Mouse (Mus musculus): ENCODE results near the gene Pde9a.
A peak's percentile ranks its signal among the peaks of the same experiment; 100 is the strongest.

Gene Pde9a

DNA sequence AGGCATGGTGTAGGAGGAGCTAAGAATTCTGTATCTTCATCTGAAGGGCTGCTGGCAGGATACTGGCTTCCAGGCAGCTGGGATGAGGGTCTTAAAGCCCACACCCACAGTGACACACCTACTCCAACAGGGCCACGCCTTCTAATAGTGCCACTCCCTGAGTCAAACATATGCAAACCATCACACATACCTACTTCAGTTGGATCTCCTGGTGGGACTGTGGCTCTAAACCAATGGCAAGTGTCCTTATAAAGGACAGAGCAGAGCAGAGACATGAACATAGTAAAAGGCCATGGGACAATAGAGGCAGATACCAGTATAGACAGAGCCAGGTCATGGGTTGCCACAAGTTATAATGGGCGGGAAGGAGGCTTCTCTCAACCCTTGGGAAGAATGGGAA, 76.5 kb downstream of the Pde9a start:
- no peak for DNase-seq (ENCODE audit: low spot score in 2 of 2)

DNA sequence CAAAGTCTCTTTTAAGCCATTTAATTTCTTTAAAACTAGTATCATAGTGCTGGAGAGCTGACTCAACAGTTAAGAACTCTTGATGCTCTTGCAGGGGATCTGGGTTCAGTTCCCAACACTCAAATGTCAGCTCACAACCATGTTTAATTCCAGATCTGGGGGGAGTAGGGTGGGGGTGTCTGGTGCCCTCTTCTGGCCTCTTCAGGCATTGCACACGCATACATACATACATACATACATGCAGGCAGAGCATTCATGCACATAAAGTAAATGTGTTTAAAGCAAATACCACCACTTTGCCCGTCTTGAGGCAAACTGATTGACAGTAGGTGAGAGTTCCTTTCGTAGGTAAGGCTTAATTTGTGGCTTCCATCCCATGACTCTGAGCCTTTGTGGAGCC, 80.8 kb downstream of the Pde9a start:
- no peak for DNase-seq (ENCODE audit: low spot score in 2 of 2)

DNA sequence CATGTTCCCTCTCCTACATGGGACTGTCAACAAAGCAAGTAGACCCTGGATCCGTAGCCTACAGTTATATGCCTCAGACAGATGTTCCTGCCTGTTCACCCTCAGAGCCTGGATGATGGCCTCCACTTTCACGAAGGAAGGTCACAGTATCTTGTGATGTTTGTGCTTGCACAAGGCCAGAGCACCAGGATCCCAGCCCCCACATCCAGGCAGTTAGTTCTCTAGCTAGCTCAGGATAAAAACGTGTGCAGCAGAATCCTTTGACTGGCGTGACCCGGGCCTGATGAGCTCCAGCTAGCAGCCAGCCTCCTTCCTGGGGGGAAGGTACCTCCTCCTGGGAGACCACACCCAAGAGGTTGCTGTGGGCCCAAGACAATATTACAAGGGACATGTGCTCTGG, 82.5 kb downstream of the Pde9a start:
- DNase-seq (ENCODE audit: low spot score in 2 of 2) = no peak

DNA sequence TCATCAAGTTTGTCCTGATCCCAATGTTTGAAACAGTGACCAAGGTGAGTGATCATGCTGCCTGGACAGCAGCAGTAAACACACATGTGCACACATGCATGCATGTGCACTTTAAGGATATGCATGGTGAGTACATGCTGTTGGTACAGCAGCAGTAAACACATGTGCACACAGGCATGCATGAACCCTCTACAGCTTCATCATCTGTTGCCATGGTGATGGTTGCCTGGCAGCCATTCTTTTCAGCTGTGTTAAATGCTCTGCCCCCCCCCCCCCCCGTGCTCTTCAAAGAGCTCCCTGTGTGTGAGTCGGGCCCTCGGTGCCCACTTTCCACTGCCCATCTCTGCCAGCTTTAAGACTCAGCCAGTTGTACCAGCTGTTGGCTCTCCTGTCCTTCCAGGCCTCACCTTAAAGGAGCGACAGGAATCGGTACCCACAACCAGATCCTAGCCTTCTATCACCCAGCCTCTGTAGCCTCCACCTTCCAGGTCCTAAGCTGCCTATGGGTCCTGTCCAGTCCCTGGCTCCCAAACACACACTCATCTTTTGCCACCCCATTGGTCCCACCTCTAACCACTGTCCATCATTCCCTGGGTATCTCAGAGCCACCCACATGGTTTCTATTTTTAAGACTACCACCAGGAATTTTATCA, 84.9 kb downstream of the Pde9a start:
- DNase-seq (ENCODE audit: low spot score in 2 of 2) = no peak

DNA sequence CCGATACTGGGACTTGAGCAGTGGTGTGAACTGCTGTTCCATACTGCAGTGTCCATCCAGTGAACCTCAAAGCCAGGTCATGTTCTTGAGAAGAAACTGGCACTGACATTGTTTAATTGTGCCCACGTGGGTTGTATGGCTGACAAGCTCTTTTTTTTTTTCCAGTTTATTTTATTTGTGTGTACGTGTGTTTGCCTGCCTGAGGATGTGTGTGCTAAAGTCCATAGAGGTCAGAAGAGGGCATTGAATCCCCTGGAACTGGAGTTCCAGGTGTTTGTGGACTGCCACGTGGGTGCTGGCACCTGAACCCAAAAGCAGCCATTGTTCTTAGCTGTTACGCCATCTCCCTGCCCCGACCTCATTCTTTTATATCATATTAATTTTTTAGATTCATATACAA, 88.4 kb downstream of the Pde9a start:
- DNase-seq (ENCODE audit: low spot score in 2 of 2) = no peak

DNA sequence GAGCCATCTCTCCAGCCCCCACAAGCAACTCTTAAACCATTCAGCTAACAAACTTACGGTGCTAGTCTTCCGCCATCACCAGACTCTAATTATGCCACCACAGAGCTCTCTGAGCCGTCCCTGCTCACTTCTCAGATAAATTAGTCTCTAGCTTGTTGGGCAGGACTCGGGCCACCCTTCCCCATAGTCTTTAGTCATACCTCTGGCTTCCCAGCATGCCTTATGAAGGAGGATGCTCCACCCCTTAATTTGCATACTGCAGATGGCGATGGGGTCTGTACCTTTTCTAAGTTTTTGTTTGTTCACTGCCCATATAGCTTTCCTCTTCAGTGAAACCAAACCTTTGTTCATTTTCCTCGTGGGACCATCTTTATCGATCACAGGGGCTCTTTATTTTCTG, 92.6 kb downstream of the Pde9a start:
- DNase-seq (ENCODE audit: low spot score in 2 of 2) = no peak

DNA sequence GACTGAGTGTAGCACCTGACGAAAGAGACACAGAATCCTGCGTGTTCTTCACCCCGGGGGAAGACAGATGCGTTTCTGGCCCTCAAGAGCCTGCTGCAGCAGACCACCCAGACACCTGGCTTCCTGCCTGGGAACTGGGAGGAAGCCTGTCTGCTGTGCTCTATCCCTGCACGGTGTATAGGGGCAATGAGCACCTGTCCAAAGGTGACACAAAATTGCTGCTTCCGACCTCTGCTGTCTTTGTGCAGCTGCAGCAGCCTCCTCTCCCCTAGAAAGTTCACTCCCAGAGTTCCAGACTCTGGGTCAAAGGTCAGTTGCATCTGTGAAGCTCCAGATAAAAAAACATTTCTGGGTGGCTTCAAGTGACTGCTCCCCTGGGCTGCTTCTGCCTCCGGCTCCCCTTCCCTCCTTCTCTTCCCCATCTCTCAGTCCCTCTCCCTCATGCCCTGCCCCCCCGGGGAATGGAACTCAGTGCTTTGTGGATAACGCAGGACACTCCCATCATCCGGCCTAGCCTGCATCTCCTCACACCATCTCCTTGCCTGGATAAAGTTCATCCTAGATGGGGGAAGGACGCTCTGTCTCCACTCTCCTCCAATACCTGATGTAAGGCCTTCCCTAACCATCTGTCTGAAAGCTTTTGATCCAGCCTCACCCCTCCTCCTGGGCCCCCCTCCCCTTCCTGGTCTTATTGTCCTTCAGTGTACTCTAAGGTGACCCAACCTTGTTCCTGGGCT, 93.3 kb downstream of the Pde9a start:
- no peak for DNase-seq (ENCODE audit: low spot score in 2 of 2)

DNA sequence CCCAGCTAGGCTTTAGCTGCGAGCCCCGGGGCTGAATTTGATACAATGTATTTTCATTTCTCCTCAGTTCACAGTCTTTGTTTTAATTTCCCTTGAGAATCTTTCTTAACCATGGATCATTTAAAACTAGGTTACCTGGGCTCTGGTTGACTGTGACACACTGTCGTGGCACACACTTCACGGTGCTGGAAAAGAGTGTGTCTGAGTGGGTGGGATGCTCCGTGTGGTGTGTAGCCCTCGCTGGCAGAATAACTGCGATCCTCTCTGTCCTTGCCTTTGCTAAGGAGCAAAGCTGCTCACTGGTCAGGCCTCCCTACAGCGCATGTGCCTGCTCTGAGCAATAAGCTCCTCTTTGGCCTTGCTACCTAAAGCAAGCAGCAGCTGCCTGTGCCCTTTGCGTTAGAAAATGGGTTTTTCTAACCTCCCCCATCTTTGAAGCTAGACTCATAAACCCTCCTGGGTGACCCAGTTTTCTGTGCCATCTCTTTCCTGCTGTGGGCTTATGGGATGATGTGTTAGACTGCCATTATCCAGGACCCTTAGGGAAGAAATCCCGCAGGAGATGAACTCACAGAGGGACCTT, 100.7 kb downstream of the Pde9a start:
- DNase-seq (ENCODE audit: low spot score in 2 of 2) = no peak

DNA sequence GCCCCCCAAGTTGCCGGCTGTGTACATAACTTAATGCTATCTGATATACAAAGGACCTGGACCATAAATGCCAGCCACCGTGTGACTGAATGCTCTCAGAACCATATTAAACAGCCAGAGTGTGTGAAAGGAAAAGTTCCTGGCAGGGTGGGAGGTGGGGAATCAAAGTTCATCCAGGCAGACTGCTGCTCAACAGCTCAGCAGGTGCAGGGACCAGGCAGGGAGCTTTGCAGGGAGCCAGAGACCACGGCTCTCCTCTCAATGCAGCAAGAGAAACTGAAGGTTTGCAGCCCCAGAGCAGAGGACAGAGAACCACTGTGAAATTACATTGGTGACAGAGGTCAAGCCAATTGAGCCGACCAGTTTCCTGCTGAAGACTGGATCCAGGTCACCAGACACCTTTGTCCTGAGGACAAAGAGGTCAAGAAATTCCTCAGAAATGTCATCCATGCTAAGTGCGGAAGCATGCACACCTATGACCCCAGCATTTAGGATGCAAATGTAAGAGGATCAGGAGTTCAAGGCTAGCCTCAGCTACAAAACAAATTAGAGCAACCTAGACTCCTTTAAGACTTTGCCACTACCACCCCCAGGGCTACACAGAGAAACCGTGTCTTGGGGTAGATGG, 101.5 kb downstream of the Pde9a start:
- no peak for DNase-seq (ENCODE audit: low spot score in 2 of 2)

DNA sequence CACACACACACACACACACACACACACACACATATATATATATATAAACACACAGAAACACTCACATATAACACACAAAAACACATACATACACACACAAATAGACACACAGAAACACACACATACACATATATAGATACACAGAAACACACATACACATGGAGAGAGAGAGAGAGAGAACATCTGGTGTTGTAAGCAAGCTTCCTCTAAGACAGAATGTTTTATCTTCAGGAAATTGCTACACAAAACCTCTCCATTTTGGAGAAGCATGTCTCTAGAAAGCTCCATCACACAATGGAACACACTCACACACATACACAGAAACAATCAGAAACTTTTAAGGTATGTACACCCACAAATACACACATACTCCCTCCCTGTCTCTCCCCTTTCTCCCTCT, 105.3 kb downstream of the Pde9a start:
- no peak for DNase-seq (ENCODE audit: low spot score in 2 of 2)

DNA sequence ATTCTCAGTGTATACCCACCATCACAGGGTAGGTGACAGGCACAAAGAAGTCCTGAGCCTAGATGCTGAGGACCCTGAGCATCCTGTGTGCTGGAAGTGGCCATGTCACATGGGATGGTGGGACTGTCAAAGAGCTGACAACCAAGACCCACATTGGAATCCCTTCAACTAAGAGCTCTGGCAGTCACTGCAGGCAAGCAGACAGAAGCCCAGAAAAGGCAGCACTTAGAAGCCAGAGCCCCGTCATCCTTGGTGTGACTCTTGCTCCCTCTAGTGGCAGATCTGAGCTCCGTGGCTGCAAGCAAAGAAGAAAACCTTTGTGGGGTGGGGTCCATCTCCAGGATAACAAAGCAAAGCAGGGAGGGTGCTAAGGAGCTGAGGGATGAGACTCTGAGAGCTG, 106.4 kb downstream of the Pde9a start:
- peak; percentile 51 to 71 for DNase-seq (ENCODE audit: low spot score in 2 of 2)

DNA sequence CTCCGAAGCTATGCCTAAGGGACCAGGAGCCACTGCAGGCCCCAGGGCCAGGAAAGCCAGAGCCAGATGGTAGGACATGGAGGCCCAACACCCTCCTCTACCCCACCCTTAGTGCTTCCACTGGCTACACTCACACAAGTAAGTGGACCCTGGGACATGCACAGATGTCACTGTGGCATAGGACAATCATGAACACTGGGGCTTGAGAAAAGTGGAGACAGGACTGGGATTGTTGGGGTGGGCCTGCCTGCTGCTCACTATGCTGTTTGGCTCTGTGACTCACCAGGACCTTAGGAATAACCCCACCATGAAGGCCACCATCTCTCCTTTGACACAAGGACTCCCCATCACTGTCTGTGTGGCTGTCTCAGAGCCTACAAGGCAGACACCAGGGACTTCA, 109.0 kb downstream of the Pde9a start:
- DNase-seq (ENCODE audit: low spot score in 2 of 2) = no peak

DNA sequence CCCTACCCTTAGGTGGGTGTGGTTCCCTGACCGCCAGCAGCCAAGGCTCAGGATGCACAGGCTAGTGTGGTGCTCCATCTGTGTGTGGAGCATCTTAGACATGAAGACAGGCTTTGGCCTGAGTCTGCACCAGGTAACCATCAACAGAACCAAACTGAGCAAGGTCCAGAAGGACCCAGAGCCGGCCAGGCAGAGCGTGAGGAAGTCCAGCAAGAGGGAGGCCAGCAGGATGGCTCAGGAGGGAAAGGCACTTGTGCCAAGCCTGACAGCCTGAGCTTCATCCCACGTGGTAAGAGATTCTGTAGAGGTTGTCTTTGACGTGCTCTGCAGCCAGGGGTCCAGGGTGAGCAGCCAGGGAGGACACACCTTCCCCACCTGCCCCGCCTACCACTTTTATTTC, 111.7 kb downstream of the Pde9a start:
- no peak for DNase-seq (ENCODE audit: low spot score in 2 of 2)

DNA sequence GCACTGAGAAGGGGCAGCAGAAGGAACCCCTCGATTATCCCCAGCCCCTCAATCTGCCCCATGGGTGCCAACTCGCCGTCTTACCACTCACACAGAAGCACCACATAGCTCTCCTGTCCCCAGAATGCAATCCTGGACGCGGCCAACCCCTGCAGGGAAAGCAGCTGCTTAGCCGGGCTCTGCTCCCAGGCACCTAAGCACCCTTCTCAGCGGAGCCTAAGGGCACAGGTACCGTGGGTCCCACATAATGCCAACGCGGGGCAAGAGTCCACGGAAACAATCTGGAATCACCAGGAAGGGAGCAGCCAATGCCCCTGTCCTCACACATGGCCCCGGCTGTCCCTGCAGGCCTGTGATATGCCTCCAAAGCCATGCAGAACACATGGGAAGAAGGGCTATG, 113.7 kb downstream of the Pde9a start:
- DNase-seq (ENCODE audit: low spot score in 2 of 2) = no peak

DNA sequence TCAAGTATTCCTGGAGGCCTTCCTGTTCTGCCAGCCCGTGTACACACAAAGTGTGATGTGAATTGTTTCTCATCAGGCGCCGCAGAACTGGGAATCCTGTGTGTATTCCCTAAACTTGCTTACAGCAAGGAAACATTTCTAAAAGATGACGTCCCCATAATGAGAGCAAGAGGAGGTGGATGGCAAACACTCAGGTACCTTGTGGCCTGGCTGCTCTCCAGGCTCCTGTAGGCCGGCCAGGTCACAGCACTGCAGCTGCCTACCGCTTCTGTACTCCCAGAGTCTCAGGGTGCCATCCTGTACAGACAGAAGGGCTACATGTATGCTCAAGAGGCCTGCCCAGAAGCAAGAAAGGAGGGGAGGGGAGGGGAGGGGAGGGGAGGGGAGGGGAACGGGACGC, 114.4 kb downstream of the Pde9a start:
- DNase-seq (ENCODE audit: low spot score in 2 of 2) = no peak

DNA sequence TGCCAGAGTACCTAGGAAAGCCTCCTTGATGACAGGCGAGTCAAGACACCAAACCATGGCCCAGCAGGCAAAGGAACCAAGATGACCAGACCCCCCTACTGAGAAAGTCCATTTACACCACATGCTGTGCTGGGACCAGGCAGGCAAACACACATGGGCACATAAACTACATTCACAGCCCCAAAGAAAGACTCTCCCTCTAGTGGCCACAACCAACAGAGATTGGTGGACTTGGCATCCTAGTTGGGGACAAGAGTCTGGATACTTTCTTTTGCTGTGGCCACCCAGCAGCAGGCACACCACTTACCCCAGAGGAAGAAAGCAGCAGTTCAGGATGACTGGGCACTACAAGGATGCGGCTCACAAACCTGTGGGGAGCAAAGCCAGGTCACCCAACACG, 114.9 kb downstream of the Pde9a start:
- DNase-seq (ENCODE audit: low spot score in 2 of 2) = no peak

DNA sequence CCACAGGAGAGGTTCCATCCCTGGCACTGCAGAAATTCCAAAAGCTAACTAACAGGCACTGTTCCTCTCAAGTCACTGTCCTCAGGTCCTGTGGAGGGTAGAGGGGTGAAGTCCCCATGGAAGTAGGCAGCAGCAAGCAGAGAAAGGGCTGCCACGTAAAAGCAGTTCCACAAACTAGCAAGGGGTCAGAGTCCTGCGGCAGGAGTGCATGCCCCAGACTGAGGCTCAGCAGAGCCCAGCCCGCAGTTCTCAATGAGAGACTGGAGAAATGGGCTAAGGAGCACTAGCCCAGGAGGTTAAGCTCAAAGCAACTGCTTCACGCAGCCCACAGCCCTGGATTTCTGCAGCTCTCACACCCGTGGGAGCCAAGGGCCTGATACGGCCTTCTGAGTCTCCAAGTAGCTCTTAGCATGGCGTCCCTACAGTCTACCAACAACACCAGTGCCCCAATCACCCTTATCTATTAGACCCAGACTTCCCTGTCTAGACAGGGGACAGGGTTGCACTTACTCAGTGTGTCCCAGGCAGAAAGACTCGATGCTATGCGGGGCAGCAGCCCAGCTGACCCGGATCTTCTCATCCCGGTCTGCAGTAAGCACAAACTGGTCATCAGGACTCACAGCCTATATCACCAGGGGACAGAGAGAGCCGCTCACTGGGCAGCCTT, 116.4 kb downstream of the Pde9a start:
- DNase-seq (ENCODE audit: low spot score in 2 of 2) = no peak

DNA sequence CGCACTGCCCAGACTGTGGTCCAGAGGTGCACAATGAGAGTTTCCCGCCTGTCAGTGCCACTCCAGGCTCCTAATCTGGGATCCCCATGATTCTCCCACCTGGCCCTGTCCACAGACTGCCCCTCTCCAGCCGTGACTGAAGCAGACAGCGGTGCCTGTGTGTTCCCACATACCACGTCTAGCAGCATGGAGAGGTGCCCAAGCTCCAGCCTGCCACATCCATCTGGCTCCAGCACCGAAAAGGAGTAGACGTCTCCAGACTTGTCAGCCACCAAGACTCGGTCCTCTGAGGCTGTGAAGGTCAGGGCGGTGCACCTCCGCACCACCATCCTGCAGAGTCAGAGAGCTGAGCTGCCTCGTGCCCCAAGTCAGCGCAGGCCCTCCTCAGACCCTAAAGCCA, 117.3 kb downstream of the Pde9a start:
- no peak for DNase-seq (ENCODE audit: low spot score in 2 of 2)

DNA sequence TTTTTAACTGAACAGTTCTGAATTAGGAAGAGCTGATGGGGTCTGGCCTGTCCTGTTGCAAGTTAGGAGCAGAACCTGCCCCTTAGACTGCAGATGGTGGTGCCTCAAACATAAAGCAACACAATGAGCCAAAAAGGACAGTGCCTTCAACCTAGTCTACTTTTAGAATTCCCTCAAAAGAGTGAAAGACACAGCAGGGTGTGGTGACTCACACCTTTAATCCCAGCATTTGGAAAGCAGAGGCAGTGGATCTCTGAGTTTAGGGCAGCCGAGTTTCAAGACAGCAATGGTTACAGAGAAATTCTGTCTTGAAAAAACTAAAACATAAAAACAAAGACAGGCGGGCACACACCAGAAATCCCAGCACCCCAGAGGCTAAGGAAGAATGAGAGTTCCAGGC, 117.9 kb downstream of the Pde9a start:
- no peak for DNase-seq (ENCODE audit: low spot score in 2 of 2)

DNA sequence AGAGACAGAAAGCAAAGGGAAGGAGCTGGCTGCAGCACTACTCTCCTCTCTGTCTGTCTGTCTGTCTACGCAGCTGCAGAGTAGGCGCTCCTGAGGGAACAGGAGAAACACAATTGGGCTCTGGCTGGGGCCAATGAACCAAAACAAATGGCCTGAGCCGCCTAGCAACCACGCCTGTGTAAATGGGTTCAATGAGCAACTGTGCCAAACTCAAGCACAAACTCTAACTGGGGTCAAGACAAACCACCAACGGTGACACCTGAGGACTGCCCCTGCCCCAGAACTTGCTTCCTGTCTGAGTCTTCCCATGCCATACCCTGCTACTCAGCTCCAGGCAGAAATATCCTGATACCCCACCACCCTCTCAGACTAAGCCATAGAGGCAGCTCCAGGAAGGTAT, 119.0 kb downstream of the Pde9a start:
- DNase-seq (ENCODE audit: low spot score in 2 of 2) = no peak

DNA sequence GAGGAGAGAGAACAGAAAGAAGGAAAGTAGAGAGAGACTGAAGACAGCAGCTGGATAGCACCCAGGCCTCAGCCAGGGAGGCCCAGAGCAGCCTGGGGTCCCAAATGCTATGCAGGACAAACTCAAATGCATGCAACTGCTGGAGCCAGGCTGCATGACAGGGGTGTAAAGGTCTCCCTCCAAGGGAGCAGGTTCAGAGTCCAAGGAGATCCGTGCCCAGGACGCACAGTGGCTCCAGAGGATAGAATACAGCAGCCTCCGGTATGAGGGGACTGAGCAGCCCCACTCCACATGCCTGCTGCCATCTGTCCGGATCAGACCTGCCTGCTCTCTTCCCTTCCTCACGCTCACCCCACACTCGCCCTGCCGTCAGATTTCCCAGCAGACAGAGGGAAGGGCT, 120.3 kb downstream of the Pde9a start:
- no peak for DNase-seq (ENCODE audit: low spot score in 2 of 2)

DNA sequence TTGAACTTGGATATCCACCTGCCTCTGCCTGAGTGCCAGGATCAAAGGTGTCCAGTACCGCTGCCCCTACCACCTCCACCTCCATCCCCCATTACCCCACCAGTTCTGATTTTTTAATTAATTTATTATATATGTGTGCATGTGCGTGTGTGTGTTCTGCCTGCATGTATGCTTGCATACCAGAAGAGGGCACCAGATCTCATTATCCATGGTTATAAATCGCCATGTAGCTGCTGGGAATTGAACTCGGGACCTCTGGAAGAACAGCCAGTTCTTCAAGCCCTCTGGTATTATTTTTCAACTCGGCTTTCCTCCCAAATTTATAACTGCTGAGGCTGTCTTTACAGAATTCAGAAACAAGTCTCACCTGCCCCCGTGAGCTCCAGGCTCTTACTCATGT, 124.9 kb downstream of the Pde9a start:
- no peak for DNase-seq (ENCODE audit: low spot score in 2 of 2)
